Mouse (Mus musculus) heart, embryonic 12.5 days (tissue): ENCODE results near the gene Ttpal. TPM values are rescaled to one million over a fixed set of nuclear protein-coding genes. Genes with fewer than 3 reads are reported as not detected.
A peak's percentile ranks its signal among the peaks of the same experiment; 100 is the strongest.

Experiments used
- ATAC-seq: fragments of 200-750 bp; cut with Nextera tagmentation; 2 replicates; pipeline ENCODE4 v1.8.0; 2017; ENCODE audit warnings: moderate TSS enrichment, moderate library complexity; ENCODE audit not compliant: insufficient number of reproducible peaks, low FRiP score
- H3K27ac ChIP-seq: fragments of 300-500 bp; sonication (generic); 2 replicates; pipeline ENCODE4 v1.5.1; 2016; ENCODE audit warnings: mild to moderate bottlenecking, moderate library complexity; ENCODE audit not compliant: poor library complexity, severe bottlenecking
- H3K27me3 ChIP-seq: fragments of 300-500 bp; sonication (generic); replicated peaks from 2 replicates; pipeline ENCODE4 v1.6.1; 2016; ENCODE audit warnings: mild to moderate bottlenecking, moderate library complexity
- H3K36me3 ChIP-seq: fragments of 300-500 bp; sonication (generic); 2 replicates; pipeline ENCODE4 v1.6.1; 2016; ENCODE audit warnings: mild to moderate bottlenecking, moderate library complexity
- H3K4me1 ChIP-seq: fragments of 300-500 bp; sonication (generic); replicated peaks from 2 replicates; pipeline ENCODE4 v1.6.1; 2016; ENCODE audit warnings: mild to moderate bottlenecking
- H3K4me2 ChIP-seq: fragments of 300-500 bp; sonication (generic); 2 replicates; pipeline ENCODE4 v1.6.1; 2016; ENCODE audit warnings: mild to moderate bottlenecking, moderate library complexity
- H3K4me3 ChIP-seq: fragments of 300-500 bp; sonication (generic); 2 replicates; pipeline ENCODE4 v1.5.1; 2016; ENCODE audit warnings: mild to moderate bottlenecking
- H3K9ac ChIP-seq: fragments of 300-500 bp; sonication (generic); 2 replicates; pipeline ENCODE4 v1.6.1; 2016; ENCODE audit warnings: mild to moderate bottlenecking, moderate library complexity
- H3K9me3 ChIP-seq: fragments of 300-500 bp; sonication (generic); replicated peaks from 2 replicates; pipeline ENCODE4 v1.6.1; 2016; ENCODE audit warnings: mild to moderate bottlenecking, moderate library complexity
- WGBS: fragments of 180-500 bp; shearing (Covaris S2); methylation state at CpG from one replicate; pipeline ENCODE4 v1.1.7; 2016; 5-methylcytosine and 5-hydroxymethylcytosine counted together
- polyA plus RNA-seq: library from polyadenylated mRNA; unstranded; fragments of >200 nt; fragmentation: Nextera tagmentation; extraction: Ambion mirVana; gene quantifications from 2 replicates; pipeline ENCODE4 v1.2.1, GENCODE M21; 2016

Gene Ttpal
- polyA plus RNA-seq, 1 experiment from 2014 or later, result 26.9 TPM

GRCm38 (mm10) chr2:163631715-163632114 lies 29.6 kb downstream of the Ttpal start:
- no peaks in the 10 kb centered on the region for H3K4me1 ChIP-seq
- H3K27ac ChIP-seq, result no peak overlapping the region
- no peaks in the 10 kb centered on the region for H3K27me3 ChIP-seq
- no peak overlapping the region for H3K9ac ChIP-seq
- no peak overlapping the region for H3K4me3 ChIP-seq
- WGBS, result 92% methylated on average over 2 of the region's 2 CpGs
- no peaks in the 10 kb centered on the region for H3K9me3 ChIP-seq
- no peak overlapping the region for H3K4me2 ChIP-seq
- peaks cover 86% of the 10 kb centered on the region for H3K36me3 ChIP-seq
- no peak for ATAC-seq

GRCm38 (mm10) chr2:163634211-163634610 lies 32.1 kb downstream of the Ttpal start:
- Histone ChIP-seq H3K9me3 (no peaks in the 10 kb centered on the region), H3K27me3 (no peaks in the 10 kb centered on the region), H3K27ac (no peak overlapping the region), H3K36me3 (peaks cover 63% of the 10 kb centered on the region), H3K9ac (no peak overlapping the region), H3K4me2 (no peak overlapping the region), H3K4me1 (peaks cover 21% of the 10 kb centered on the region), H3K4me3 (no peak overlapping the region)
- no peak for ATAC-seq
- 87% methylated on average over 2 of the region's 2 CpGs for WGBS

GRCm38 (mm10) chr2:163636057-163636456 lies 33.9 kb downstream of the Ttpal start:
- Histone ChIP-seq H3K9ac (no peak overlapping the region), H3K9me3 (no peaks in the 10 kb centered on the region), H3K27ac (no peak overlapping the region), H3K36me3 (peaks cover 52% of the 10 kb centered on the region), H3K27me3 (no peaks in the 10 kb centered on the region), H3K4me3 (no peak overlapping the region), H3K4me1 (peaks cover 36% of the 10 kb centered on the region), H3K4me2 (no peak overlapping the region)
- 90% methylated on average over 2 of the region's 2 CpGs for WGBS
- no peak for ATAC-seq

GRCm38 (mm10) chr2:163637655-163638266 lies 35.6 kb downstream of the Ttpal start:
- H3K9me3 ChIP-seq, result no peaks in the 10 kb centered on the region
- peaks cover 51% of the 10 kb centered on the region for H3K4me1 ChIP-seq
- H3K27me3 ChIP-seq, result no peaks in the 10 kb centered on the region
- H3K27ac ChIP-seq, result peak overlapping the region; percentile 88
- H3K36me3 ChIP-seq, result peaks cover 37% of the 10 kb centered on the region
- no peak overlapping the region for H3K4me3 ChIP-seq
- WGBS, result 5% methylated on average over 5 of the region's 5 CpGs
- H3K9ac ChIP-seq, result peak overlapping the region; percentile 55
- H3K4me2 ChIP-seq, result peak overlapping the region; percentile 55
- ATAC-seq, result no peak

GRCm38 (mm10) chr2:163640493-163640892 lies 38.4 kb downstream of the Ttpal start:
- H3K9me3 ChIP-seq, result no peaks in the 10 kb centered on the region
- peak overlapping the region; percentile 19; the same call in 1 of the 2 replicates for H3K4me2 ChIP-seq
- no peak overlapping the region for H3K9ac ChIP-seq
- H3K4me1 ChIP-seq, result peaks cover 62% of the 10 kb centered on the region
- ATAC-seq, result no peak
- H3K27ac ChIP-seq, result no peak overlapping the region
- H3K27me3 ChIP-seq, result no peaks in the 10 kb centered on the region
- 76% methylated on average over 3 of the region's 3 CpGs for WGBS
- H3K4me3 ChIP-seq, result no peak overlapping the region
- H3K36me3 ChIP-seq, result peaks cover 14% of the 10 kb centered on the region

GRCm38 (mm10) chr2:163641681-163642080 lies 39.6 kb downstream of the Ttpal start:
- no peaks in the 10 kb centered on the region for H3K27me3 ChIP-seq
- 46% methylated on average over 3 of the region's 3 CpGs for WGBS
- no peak for ATAC-seq
- peak overlapping the region; percentile 55 for H3K4me2 ChIP-seq
- H3K4me3 ChIP-seq, result peak overlapping the region; percentile 13
- no peak overlapping the region for H3K9ac ChIP-seq
- peak overlapping the region; percentile 78 for H3K27ac ChIP-seq
- H3K9me3 ChIP-seq, result no peaks in the 10 kb centered on the region
- H3K36me3 ChIP-seq, result peaks cover 8% of the 10 kb centered on the region; the same call in 1 of the 2 replicates
- peaks cover 69% of the 10 kb centered on the region for H3K4me1 ChIP-seq

- peak; percentile 26 for ATAC-seq
- WGBS, result 79% methylated on average over 30 of the region's 30 CpGs
- H3K4me1 ChIP-seq, result peaks cover 60% of the 10 kb centered on the region
- H3K36me3 ChIP-seq, result 0 out of 2 replicates have a peak, but pooled peaks cover 7% of the 10 kb centered on the region
- H3K9ac ChIP-seq, result no peak overlapping the region
- no peaks in the 10 kb centered on the region for H3K27me3 ChIP-seq
- H3K9me3 ChIP-seq, result no peaks in the 10 kb centered on the region
- H3K27ac ChIP-seq, result peak overlapping the region; percentile 100
- H3K4me2 ChIP-seq, result peak overlapping the region; percentile 73
- peak overlapping the region; percentile 97 for H3K4me3 ChIP-seq
These were observed 40.8 kb downstream of the Ttpal start for GRCm38 (mm10) chr2:163642685-163643575.

GRCm38 (mm10) chr2:163643576-163643971 lies 41.5 kb downstream of the Ttpal start:
- Histone ChIP-seq H3K27ac (peak overlapping the region; percentile 100; the same call in 1 of the 2 replicates), H3K9me3 (no peaks in the 10 kb centered on the region), H3K4me2 (peak overlapping the region; percentile 73), H3K36me3 (0 out of 2 replicates have a peak, but pooled peaks cover 7% of the 10 kb centered on the region), H3K27me3 (no peaks in the 10 kb centered on the region), H3K4me3 (peak overlapping the region; percentile 97), H3K9ac (peak overlapping the region; percentile 98), H3K4me1 (peaks cover 54% of the 10 kb centered on the region)
- WGBS, result 38% methylated on average over 2 of the region's 2 CpGs
- no peak for ATAC-seq

GRCm38 (mm10) chr2:163644047-163644446 lies 41.9 kb downstream of the Ttpal start:
- peaks cover 49% of the 10 kb centered on the region for H3K4me1 ChIP-seq
- H3K27ac ChIP-seq, result peak overlapping the region; percentile 100
- WGBS, result 7% methylated on average over 4 of the region's 4 CpGs
- H3K4me3 ChIP-seq, result peak overlapping the region; percentile 97
- H3K27me3 ChIP-seq, result no peaks in the 10 kb centered on the region
- H3K9ac ChIP-seq, result peak overlapping the region; percentile 98
- no peak for ATAC-seq
- H3K4me2 ChIP-seq, result peak overlapping the region; percentile 73
- H3K9me3 ChIP-seq, result no peaks in the 10 kb centered on the region
- H3K36me3 ChIP-seq, result 0 out of 2 replicates have a peak, but pooled peaks cover 7% of the 10 kb centered on the region

GRCm38 (mm10) chr2:163644575-163645385 lies 42.7 kb downstream of the Ttpal start, which contains the start of gene Serinc3:
Gene Serinc3, minus strand, starts transcription at chr2:163645131.
- Histone ChIP-seq H3K4me1 (peaks cover 44% of the 10 kb centered on the region), H3K9ac (peak within 1 kb of the TSS; percentile 98), H3K9me3 (no peaks in the 10 kb centered on the region), H3K27ac (peak within 1 kb of the TSS; percentile 100), H3K4me2 (peak within 1 kb of the TSS; percentile 73), H3K27me3 (no peaks in the 10 kb centered on the region), H3K36me3 (0 out of 2 replicates have a peak, but pooled peaks cover 7% of the 10 kb centered on the region), H3K4me3 (peak within 1 kb of the TSS; percentile 97)
- peak; percentile 95 for ATAC-seq
- under 1% methylated on average over 74 of the region's 74 CpGs for WGBS
